Mouse (Mus musculus): ENCODE measurements at regions not wholly inside any gene's neighbourhood (a gene's known extent, or its start where the extent isn't known, plus 50 kb on each side); places are given as distances from the start of the nearest gene placed in this dataset.

DNA sequence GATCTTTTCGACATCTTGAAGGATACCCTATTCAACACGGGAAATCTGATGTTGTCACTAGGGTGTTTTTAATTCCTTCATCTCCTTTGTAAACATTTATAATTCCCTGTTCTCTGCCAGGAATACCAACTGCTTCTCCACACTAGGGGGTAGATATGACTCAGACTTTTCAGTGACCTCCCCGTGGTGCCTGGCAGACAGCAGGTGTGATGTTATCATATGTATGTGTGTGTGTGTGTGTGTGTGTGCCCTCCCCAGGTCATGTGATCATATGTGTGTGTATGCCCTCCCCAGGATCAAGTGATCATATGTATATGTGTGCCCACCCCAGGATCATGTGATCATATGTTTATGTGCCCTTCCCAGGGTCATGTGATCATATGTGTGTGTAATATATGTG is 220.9 kb downstream of the Setd4 start:
- TF ChIP-seq CTCF (IDR thresholded peaks at IDR 0.05; ENCODE audit: low read depth) (no peak), EP300 (IDR thresholded peaks at IDR 0.05; ENCODE audit: low read depth) (no peak)
